Mouse (Mus musculus) intestine, embryonic 14.5 days (tissue): Measurements from ENCODE around the gene Gm10251. TPM values are rescaled to one million over a fixed set of nuclear protein-coding genes. Genes with fewer than 3 reads are reported as not detected.
"Not testable (repeated sequence)": the region's sequence is repeated elsewhere in the genome, so short reads cannot be mapped to it uniquely, and the experiment has no call there.

ENCODE experiments used
- ATAC-seq: fragments of 200-750 bp; cut with Nextera tagmentation; replicated peaks from 2 replicates; pipeline ENCODE4 v1.8.0; 2017; ENCODE audit warnings: low read depth, moderate number of reproducible peaks, moderate TSS enrichment, moderate library complexity; ENCODE audit not compliant: low FRiP score, low TSS enrichment
- DNase-seq: peaks from one replicate; pipeline ENCODE4 v3.0.0-alpha.2; 2018; ENCODE audit warnings: low spot score
- H3K27ac ChIP-seq: fragments of 300-500 bp; sonication (generic); 2 replicates; pipeline ENCODE4 v1.5.1; 2014; ENCODE audit warnings: low read depth, mild to moderate bottlenecking, control low read depth
- H3K27me3 ChIP-seq: fragments of 300-500 bp; sonication (generic); replicated peaks from 2 replicates; pipeline ENCODE4 v1.6.1; 2014; ENCODE audit warnings: low read length, control low read depth; ENCODE audit not compliant: control insufficient read depth, insufficient read depth
- H3K36me3 ChIP-seq: fragments of 300-500 bp; sonication (generic); 2 replicates; pipeline ENCODE4 v1.6.1; 2014; ENCODE audit warnings: low read length, control low read depth; ENCODE audit not compliant: control insufficient read depth, insufficient read depth
- H3K4me1 ChIP-seq: fragments of 300-500 bp; sonication (generic); replicated peaks from 2 replicates; pipeline ENCODE4 v1.6.1; 2014; ENCODE audit warnings: low read length, control low read depth, mixed read lengths; ENCODE audit not compliant: control insufficient read depth, insufficient read depth
- H3K4me2 ChIP-seq: fragments of 300-500 bp; sonication (generic); 2 replicates; pipeline ENCODE4 v1.6.1; 2014; ENCODE audit warnings: low read length
- H3K4me3 ChIP-seq: fragments of 300-500 bp; sonication (generic); 2 replicates; pipeline ENCODE4 v1.5.1; 2014; ENCODE audit warnings: low read depth, low read length, control low read depth, mixed read lengths
- H3K9ac ChIP-seq: fragments of 300-500 bp; sonication (generic); 2 replicates; pipeline ENCODE4 v1.6.1; 2014; ENCODE audit warnings: mild to moderate bottlenecking, low read length
- H3K9me3 ChIP-seq: fragments of 300-500 bp; sonication (generic); 2 replicates; pipeline ENCODE4 v1.6.1; 2016; ENCODE audit warnings: low read length, control low read depth; ENCODE audit not compliant: control insufficient read depth
- WGBS: fragments of 180-500 bp; shearing (Covaris S2); extraction: QIAGEN DNeasy Blood & Tissue Kit; methylation state at CpG from one replicate; pipeline ENCODE4 v1.1.7; 2014; 5-methylcytosine and 5-hydroxymethylcytosine counted together
- polyA plus RNA-seq: library from polyadenylated mRNA; unstranded; fragments of >200 nt; fragmentation: Nextera tagmentation; extraction: Ambion mirVana; gene quantifications from 2 replicates; pipeline ENCODE4 v1.2.1, GENCODE M21; 2014

Gm10251 gene
- polyA plus RNA-seq, result not detected in 2 replicates

GRCm38 (mm10) chr14:6684070-6684469 lies at the start of gene Gm10251:
Gene Gm10251 (minus strand): TSS chr14:6684170.
- H3K4me1 ChIP-seq, H3K27me3 ChIP-seq, H3K4me2 ChIP-seq, H3K4me3 ChIP-seq, H3K27ac ChIP-seq, H3K9ac ChIP-seq, ATAC-seq, H3K36me3 ChIP-seq, H3K9me3 ChIP-seq, DNase-seq: not testable (repeated sequence)
- no CpG with 5 or more reads among the region's 1 CpGs for WGBS

GRCm38 (mm10) chr14:6720151-6720550 lies 36.2 kb upstream of the Gm10251 start, which contains the start of gene Gm8050:
Gene Gm8050 (minus strand): TSS chr14:6720251.
- WGBS, result 86% methylated on average over 1 of the region's 2 CpGs
- H3K36me3 ChIP-seq, H3K27ac ChIP-seq, H3K9me3 ChIP-seq, H3K4me3 ChIP-seq, DNase-seq, H3K4me1 ChIP-seq, H3K4me2 ChIP-seq, H3K9ac ChIP-seq, H3K27me3 ChIP-seq, ATAC-seq: not testable (repeated sequence)

- H3K9ac ChIP-seq, DNase-seq, H3K27ac ChIP-seq, H3K4me2 ChIP-seq, H3K36me3 ChIP-seq, H3K9me3 ChIP-seq, H3K4me3 ChIP-seq, ATAC-seq, H3K4me1 ChIP-seq, H3K27me3 ChIP-seq: not testable (repeated sequence)
- 75% methylated on average over 1 of the region's 2 CpGs for WGBS
Measured at GRCm38 (mm10) chr14:6622318-6622717, 61.7 kb downstream of the Gm10251 start, which contains the start of gene Gm3460. Gene Gm3460 (minus strand): TSS chr14:6622418.

- ATAC-seq, H3K27me3 ChIP-seq, H3K9ac ChIP-seq, H3K4me1 ChIP-seq, DNase-seq, H3K4me3 ChIP-seq, H3K27ac ChIP-seq, H3K9me3 ChIP-seq, H3K36me3 ChIP-seq, H3K4me2 ChIP-seq: not testable (repeated sequence)
- WGBS, result no CpG with 5 or more reads among the region's 1 CpGs
Measured at GRCm38 (mm10) chr14:6606436-6606835, 77.5 kb downstream of the Gm10251 start.

- not testable (repeated sequence) for H3K9ac ChIP-seq, H3K36me3 ChIP-seq, H3K27me3 ChIP-seq, H3K4me1 ChIP-seq, H3K27ac ChIP-seq, H3K9me3 ChIP-seq, ATAC-seq
- DNase-seq, result peak; percentile 73
- Histone ChIP-seq H3K4me3 (peak overlapping the region; percentile 29), H3K4me2 (peak overlapping the region; percentile 49)
- WGBS, result 4% methylated on average over 18 of the region's 20 CpGs
Measured at GRCm38 (mm10) chr14:6605004-6605403, 79.0 kb downstream of the Gm10251 start.

- peak; percentile 53 for DNase-seq
- Histone ChIP-seq H3K4me2 (peak overlapping the region; percentile 49), H3K4me3 (peak overlapping the region; percentile 29), H3K9ac (0 out of 2 replicates have a peak overlapping the region, but pooled peaks have one; percentile 10)
- 8% methylated on average over 17 of the region's 20 CpGs for WGBS
- not testable (repeated sequence) for ATAC-seq, H3K27me3 ChIP-seq, H3K9me3 ChIP-seq, H3K36me3 ChIP-seq, H3K27ac ChIP-seq, H3K4me1 ChIP-seq
Measured at GRCm38 (mm10) chr14:6604551-6604950, 79.4 kb downstream of the Gm10251 start.

GRCm38 (mm10) chr14:6590513-6590912 lies 93.5 kb downstream of the Gm10251 start, which contains the start of gene Gm3629:
Gene Gm3629 (minus strand): TSS chr14:6590613.
- not testable (repeated sequence) for H3K4me3 ChIP-seq
- 40% methylated on average over 1 of the region's 2 CpGs for WGBS

More at GRCm38 (mm10) chr14:6590513-6590912, 93.5 kb downstream of the Gm10251 start, which contains the start of gene Gm3629:
- not testable (repeated sequence) for H3K27me3 ChIP-seq, H3K36me3 ChIP-seq, ATAC-seq, H3K27ac ChIP-seq, H3K9me3 ChIP-seq, DNase-seq, H3K4me2 ChIP-seq, H3K4me1 ChIP-seq, H3K9ac ChIP-seq

Other genes starting within 250 kb of the Gm10251 start
- not detected in 2 replicates for gene Gm3594, start 239.6 kb downstream of the Gm10251 start, polyA plus RNA-seq
- not detected in 2 replicates for gene Gm8356, start 146.9 kb downstream of the Gm10251 start, polyA plus RNA-seq
- 0.91 TPM in 1 of 2 replicates, not detected in the other for gene Gm3629, start 93.6 kb downstream of the Gm10251 start, polyA plus RNA-seq
- gene Gm3460, start 61.8 kb downstream of the Gm10251 start, polyA plus RNA-seq, result not detected in 2 replicates
- gene Gm8050, start 36.1 kb upstream of the Gm10251 start, polyA plus RNA-seq, result not detected in 2 replicates
- gene Gm3636, start 58.2 kb upstream of the Gm10251 start, polyA plus RNA-seq, result 5.6 and 5.8 TPM in 2 replicates
- not detected in 2 replicates for gene Gm8362, start 90.2 kb upstream of the Gm10251 start, polyA plus RNA-seq
- gene Gm3642, start 156.1 kb upstream of the Gm10251 start, polyA plus RNA-seq, result not detected in 2 replicates
- gene Gm3667, start 205.8 kb upstream of the Gm10251 start, polyA plus RNA-seq, result 1.2 and 1.5 TPM in 2 replicates